Mouse (Mus musculus) 3134 (cell line): ENCODE data around the gene Hspd1.

ENCODE experiments used
- DNase-seq: peaks from one replicate; pipeline ENCODE4 v3.0.0-alpha.2; 2011; ENCODE audit warnings: low spot score; ENCODE audit not compliant: insufficient read length; ENCODE audit errors: extremely low read depth

The Hspd1 gene

GRCm38 (mm10) chr1:55048841-55049587 lies 39.0 kb downstream of the Hspd1 start:
- peak; percentile 18 for DNase-seq

- no peak for DNase-seq
Measured at GRCm38 (mm10) chr1:55043164-55043563, 44.9 kb downstream of the Hspd1 start.

GRCm38 (mm10) chr1:55042246-55042645 lies 45.8 kb downstream of the Hspd1 start:
- no peak for DNase-seq

GRCm38 (mm10) chr1:55041691-55042090 lies 46.4 kb downstream of the Hspd1 start:
- DNase-seq: no peak

DNA sequence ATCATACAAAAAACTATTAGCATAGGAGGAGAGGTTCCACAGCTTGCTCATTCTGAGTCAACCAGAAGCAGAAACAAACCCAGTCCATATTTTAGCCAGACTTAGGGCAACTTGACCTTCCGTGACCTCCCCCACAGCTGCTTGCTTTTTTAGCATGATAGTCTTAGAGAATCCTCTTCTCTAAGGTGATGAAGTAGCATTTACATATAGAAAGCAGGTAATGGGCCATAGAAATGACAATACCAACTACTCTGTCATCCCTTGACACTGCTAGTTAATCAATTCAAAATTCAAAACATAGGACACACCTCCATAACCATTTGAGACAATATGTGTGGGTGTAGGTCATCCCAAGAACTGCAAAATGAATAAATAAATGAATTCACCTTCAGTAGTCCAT lies 48.1 kb downstream of the Hspd1 start:
- DNase-seq: no peak

GRCm38 (mm10) chr1:55031026-55031779 lies 56.8 kb downstream of the Hspd1 start:
- no peak for DNase-seq

DNA sequence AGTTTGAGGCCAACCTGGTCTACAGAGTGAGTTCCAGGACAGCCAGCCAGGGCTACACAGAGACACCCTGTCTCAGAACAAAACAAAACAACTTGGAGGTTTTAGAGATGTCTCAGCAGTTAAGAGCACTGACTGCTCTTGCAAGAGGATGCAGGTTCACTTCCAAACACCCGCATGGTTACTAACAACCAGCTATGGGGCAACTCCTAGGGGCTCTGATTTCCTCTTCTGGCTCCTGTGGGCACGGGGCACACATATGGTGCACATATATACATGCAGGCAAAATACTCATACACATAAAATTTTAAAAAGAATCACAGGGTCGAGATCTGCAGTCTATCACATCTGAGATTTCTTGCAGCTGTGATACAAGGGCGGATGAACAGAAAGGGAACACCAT lies 58.6 kb downstream of the Hspd1 start:
- DNase-seq: no peak

- peak; percentile 18 for DNase-seq
Measured at GRCm38 (mm10) chr1:55028512-55029249, 59.4 kb downstream of the Hspd1 start.

- DNase-seq: no peak
Measured at GRCm38 (mm10) chr1:55027966-55028365, 60.1 kb downstream of the Hspd1 start.
